Mouse (Mus musculus) lung, postnatal 4 days (tissue): ENCODE measurements around the gene Lrch1.

Source experiments
- DNase-seq, 2 experiments: peaks; one replicate each; pipeline ENCODE4 v3.0.0; 2021

The Lrch1 gene

GRCm38 (mm10) chr14:74919132-74919531 is 28.5 kb downstream of the Lrch1 start:
- no peak for DNase-seq

- no peak for DNase-seq
These were observed 29.1 kb downstream of the Lrch1 start for GRCm38 (mm10) chr14:74918521-74919103.

- no peak for DNase-seq
These were observed 30.1 kb downstream of the Lrch1 start for GRCm38 (mm10) chr14:74917504-74918124.

GRCm38 (mm10) chr14:74916691-74917090 is 31.0 kb downstream of the Lrch1 start:
- no peak for DNase-seq

GRCm38 (mm10) chr14:74916075-74916474 is 31.6 kb downstream of the Lrch1 start:
- DNase-seq, result no peak

- DNase-seq, result no peak
These were observed 32.0 kb downstream of the Lrch1 start for GRCm38 (mm10) chr14:74915658-74916057.

GRCm38 (mm10) chr14:74915025-74915424 is 32.7 kb downstream of the Lrch1 start:
- DNase-seq, result peak; percentile 47 to 59

GRCm38 (mm10) chr14:74913381-74914230 is 34.1 kb downstream of the Lrch1 start:
- DNase-seq, result peak; percentile 32 to 53

- DNase-seq, result peak; percentile 48 to 58
These were observed 37.3 kb downstream of the Lrch1 start for GRCm38 (mm10) chr14:74910363-74910762.

GRCm38 (mm10) chr14:74909021-74909420 is 38.7 kb downstream of the Lrch1 start:
- no peak for DNase-seq

- no peak for DNase-seq
These were observed 39.4 kb downstream of the Lrch1 start for GRCm38 (mm10) chr14:74908250-74908649.

- DNase-seq, result no peak
These were observed 40.0 kb downstream of the Lrch1 start for GRCm38 (mm10) chr14:74907706-74908105.

- no peak for DNase-seq
These were observed 41.7 kb downstream of the Lrch1 start for GRCm38 (mm10) chr14:74905990-74906389.

- no peak for DNase-seq
These were observed 43.2 kb downstream of the Lrch1 start for GRCm38 (mm10) chr14:74904442-74904841.

GRCm38 (mm10) chr14:74903047-74903446 is 44.6 kb downstream of the Lrch1 start:
- DNase-seq, result peak; percentile 28 to 56

- DNase-seq, result no peak
These were observed 46.8 kb downstream of the Lrch1 start for GRCm38 (mm10) chr14:74900705-74901369.

GRCm38 (mm10) chr14:74899953-74900704 is 47.5 kb downstream of the Lrch1 start:
- no peak for DNase-seq

- DNase-seq, result no peak
These were observed 48.7 kb downstream of the Lrch1 start for GRCm38 (mm10) chr14:74898939-74899338.

GRCm38 (mm10) chr14:74893693-74894092 is 54.0 kb downstream of the Lrch1 start:
- DNase-seq, result no peak

- DNase-seq, result no peak
These were observed 54.5 kb downstream of the Lrch1 start for GRCm38 (mm10) chr14:74893085-74893648.

- DNase-seq, result no peak
These were observed 58.4 kb downstream of the Lrch1 start for GRCm38 (mm10) chr14:74889304-74889703.

- no peak for DNase-seq
These were observed 59.6 kb downstream of the Lrch1 start for GRCm38 (mm10) chr14:74888103-74888502.
